In the genomic region with DNA sequence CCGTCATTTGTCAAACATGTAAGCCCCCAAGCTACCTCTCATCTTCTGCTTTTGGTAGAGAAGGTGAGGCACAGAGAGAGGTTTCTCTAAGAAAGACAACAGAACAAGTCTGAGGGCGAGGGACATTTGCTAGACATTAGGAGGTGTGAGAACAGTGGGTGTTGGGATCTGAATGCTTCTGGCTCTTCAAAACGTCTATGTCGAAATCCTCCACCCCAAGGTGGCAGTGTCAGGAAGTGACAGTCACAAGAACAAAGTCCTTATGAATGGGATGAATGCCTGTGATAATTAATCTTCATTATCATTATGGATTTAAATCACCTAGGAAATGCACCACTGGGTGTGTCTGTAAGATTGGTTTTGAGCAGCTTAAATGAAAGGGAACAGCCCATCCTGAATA, we compare ENCODE assay signal across 14 mouse cellular contexts. TPM values are rescaled to one million over a fixed set of nuclear protein-coding genes. Genes with fewer than 3 reads are reported as not detected.
A peak's percentile ranks its signal among the peaks of the same experiment; 100 is the strongest.
DNase-seq lines count a peak whose midpoint lies in the region.
"Had no signal": no experiment of that assay in that cellular context is flagged by ENCODE, and none has a peak within 500 bp of the region (broad histone marks: within the 10 kb centered on the region; RNA-seq: fewer than 3 reads in every experiment).

No protein-coding gene starts in this region.

- peak; percentile 3 for DNase-seq in cerebellum, adult 9-10 months
- DNase-seq in cerebellum, postnatal 14 days: no peak
- DNase-seq in layer of hippocampus, adult 11-12 months (ENCODE audit: low spot score): peak; percentile 4
- DNase-seq in layer of hippocampus, postnatal 14 days (ENCODE audit: low spot score in 2 of 2): no peak
- DNase-seq in urinary bladder, postnatal 14 days (ENCODE audit: low spot score): peak; percentile 3
- no peak for DNase-seq in urinary bladder, adult 2 months (ENCODE audit: low spot score)
- DNase-seq in embryo, embryonic 11 days: no peak
- no peak for DNase-seq in cerebellum, postnatal 36 days
- DNase-seq: cerebellum, adult 8-10 months had no signal

RNA-seq across cellular contexts. Expression of a gene that starts 11.3 kb away (rescaled TPM):
- total RNA-seq in layer of hippocampus, postnatal 14 days (2021): 10 to 100 TPM; 88.0 to 93.8 TPM
- 84.3 and 96.2 TPM in 2 replicates for polyA plus RNA-seq in urinary bladder, adult 2 months (2012; rRNA removed)

RNA-seq across cellular contexts. Expression of a gene that starts 59.6 kb away (rescaled TPM):
- total RNA-seq in layer of hippocampus, postnatal 14 days (2021): 1 to 10 TPM in 1 of 2 experiments, not detected in 1; 1.8 TPM
- polyA plus RNA-seq in urinary bladder, adult 2 months (2012; rRNA removed): 0.86 and 1.0 TPM in 2 replicates
- total RNA-seq: ES-E14; gastrocnemius, postnatal 4 days; megakaryocyte-erythroid progenitor cell, adult 5-6 weeks had no signal
- polyA plus RNA-seq: kidney, embryonic 15.5 days; limb, embryonic 15.5 days had no signal

Comparison
In these comparisons a context has a peak if more than half of its experiments do, and no peak if none do; other contexts are left out.
1. DNase-seq: peak in cerebellum, adult 9-10 months (single experiment), layer of hippocampus, adult 11-12 months (single experiment) and urinary bladder, postnatal 14 days (single experiment); none in cerebellum, postnatal 14 days (0 of 2), layer of hippocampus, postnatal 14 days (0 of 2), urinary bladder, adult 2 months (single experiment), embryo, embryonic 11 days (single experiment) and cerebellum, postnatal 36 days (0 of 2).